Mouse (Mus musculus) kidney, adult 18-20 months (tissue): ENCODE measurements around the gene Fbf1.

Source experiments
- DNase-seq: peaks from one replicate; pipeline ENCODE4 v3.0.0; 2021

The Fbf1 gene

DNA sequence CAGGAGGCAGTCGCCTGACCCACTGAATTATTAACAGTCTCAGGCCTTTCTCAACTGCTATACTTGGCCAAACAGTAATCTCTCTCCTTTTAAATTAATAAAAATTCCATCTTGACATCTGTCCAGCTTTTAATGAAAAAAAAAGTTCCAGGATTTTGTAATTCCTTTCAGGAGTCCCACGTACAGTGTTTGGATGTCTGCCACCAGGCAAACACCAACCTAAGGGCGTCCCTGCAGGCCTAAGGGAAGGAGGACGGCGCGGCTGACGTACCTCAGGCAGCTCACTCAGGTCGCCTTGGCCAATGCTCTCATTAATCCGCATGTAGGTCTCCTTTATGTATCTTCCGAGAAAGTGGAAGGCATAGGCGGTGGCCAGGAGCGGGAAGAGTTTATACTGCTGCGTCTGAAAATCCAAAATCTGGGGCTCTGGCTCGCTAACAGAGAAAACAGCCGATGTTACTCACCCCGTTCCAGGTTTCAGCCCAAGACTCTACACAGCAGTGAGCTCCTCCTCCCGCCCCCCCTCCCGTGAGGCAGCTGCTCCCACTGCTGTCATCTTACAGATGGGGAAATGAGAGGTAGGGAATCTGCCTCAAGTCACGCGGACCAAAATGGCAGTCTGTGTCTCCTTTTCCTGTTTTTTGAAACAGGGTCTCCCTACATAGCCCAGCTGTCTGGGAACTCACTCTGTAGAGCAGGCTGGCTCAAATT, 10.6 kb upstream of the Fbf1 start:
- no peak for DNase-seq

- DNase-seq, result no peak
These were observed 8.0 kb upstream of the Fbf1 start for GRCm38 (mm10) chr11:116176010-116176409.

GRCm38 (mm10) chr11:116174775-116175448, 6.9 kb upstream of the Fbf1 start:
- peak; percentile 70 for DNase-seq

GRCm38 (mm10) chr11:116171959-116172358, 4.0 kb upstream of the Fbf1 start:
- peak; percentile 42 for DNase-seq

DNA sequence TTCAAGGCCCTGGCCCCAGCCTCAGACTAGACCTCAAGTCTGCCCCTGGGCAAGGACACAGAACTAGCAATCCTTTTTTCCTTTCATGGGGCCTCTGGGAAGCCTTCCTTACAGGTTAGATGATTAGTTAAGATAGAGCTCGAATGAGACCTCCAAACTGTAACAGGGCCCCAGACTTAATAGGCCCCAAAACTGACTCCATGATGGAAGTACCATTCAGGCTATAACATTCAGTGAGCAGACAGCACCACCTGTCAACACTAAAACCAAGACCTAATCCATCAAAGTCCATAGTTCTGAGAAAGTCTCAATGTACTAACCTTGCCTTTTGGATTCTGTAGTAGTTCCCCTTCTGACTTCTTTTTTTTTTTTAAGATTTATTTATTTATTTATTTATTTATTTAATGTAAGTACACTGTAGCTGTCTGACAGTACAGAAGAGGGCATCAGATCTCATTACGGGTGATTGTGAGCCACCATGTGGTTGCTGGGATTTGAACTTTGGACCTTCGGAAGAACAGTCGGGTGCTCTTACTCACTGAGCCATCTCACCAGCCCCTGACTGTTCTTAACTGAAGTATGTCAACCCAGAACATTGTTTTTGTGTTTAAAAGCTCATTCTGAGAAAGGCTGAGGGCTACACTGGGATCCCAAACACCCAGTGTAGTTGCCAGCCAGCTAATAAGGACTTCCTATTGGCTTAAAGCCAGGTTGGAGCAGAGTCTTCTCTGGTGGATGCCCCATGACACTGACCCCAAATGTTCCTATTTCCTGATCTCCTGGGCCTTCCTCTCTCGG, 2.2 kb upstream of the Fbf1 start:
- DNase-seq, result peak; percentile 48

DNA sequence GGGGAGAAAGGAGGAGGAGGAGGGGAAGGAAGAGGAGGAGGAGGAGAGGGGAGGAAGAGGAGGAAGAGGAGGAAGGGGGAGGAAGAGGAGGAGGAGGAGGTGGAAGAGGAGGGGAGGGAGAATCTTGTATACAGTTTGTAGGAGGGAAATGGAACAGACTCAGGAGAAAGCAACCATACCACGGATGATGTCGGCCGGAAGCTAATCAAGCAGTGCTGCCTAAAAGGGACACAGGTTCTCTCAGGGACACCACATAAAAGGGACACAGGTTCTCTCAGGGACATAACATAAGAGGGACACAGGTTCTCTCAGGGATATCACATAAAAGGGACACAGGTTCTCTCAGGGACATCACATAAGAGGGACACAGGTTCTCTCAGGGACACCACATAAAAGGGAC, 1.2 kb upstream of the Fbf1 start:
- no peak for DNase-seq

GRCm38 (mm10) chr11:116167232-116167631, 734 bp downstream of the Fbf1 start:
- no peak for DNase-seq

DNA sequence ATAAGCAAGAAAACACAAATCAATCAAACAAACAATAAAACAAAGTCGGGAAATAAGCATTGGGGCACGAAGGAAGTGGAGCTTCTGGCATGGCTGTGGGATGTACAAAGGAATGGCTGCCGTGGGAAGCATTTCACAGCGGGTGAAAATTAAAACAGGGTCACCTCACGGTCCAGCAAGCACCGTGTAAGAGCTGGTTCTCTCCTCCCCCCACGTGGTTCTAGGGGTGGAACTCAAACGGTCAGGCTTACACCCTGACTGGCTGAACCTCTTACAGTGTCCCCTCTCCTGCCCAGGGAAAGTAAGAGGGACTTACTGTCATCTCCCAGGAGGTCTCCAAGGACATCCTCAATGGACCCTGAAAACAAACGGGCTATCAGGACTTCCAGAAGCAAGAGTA, 5.0 kb downstream of the Fbf1 start:
- peak; percentile 43 for DNase-seq

DNA sequence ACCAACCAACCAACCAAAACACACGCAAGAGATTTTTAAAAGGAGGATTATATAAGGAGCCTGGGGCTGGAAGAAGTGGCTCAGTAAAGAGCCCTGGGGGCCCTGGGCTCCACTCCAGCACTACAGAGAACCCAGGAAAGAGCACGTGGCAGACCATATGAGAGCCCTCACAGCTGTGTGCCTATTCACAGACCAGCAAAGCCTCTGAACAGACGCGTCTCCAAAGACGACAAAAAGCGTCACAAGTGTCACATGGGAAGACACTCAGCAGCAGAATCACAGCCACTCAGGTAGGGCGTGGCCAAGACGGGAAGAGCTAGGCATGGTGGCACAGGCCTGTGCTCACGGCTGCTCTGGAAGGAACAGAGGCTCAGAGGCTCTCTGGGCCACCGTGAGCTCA, 5.8 kb downstream of the Fbf1 start:
- DNase-seq, result no peak

GRCm38 (mm10) chr11:116161312-116161711, 6.7 kb downstream of the Fbf1 start:
- DNase-seq, result no peak

GRCm38 (mm10) chr11:116150960-116151359, 17.0 kb downstream of the Fbf1 start:
- DNase-seq, result no peak

DNA sequence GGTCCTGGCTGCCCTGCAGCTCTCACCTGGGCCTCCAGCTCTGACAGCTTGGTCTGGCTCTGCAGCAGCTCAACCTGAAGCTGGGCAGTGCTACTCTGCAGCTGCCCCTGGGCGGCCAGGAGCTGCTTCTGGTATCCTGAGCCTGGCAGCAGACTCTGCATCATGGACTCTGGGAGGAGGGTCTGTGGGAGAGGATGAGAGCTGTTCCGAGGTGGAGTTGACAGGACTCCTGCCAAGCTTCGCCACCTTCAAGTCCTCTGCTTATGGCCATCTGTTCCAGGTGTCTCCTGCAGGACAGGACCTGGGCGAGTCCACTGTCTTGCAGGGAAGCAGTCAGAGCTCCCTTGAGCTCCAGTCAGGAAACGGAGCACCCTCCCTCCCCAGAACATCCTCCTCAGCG, 18.6 kb downstream of the Fbf1 start:
- no peak for DNase-seq

- DNase-seq, result no peak
These were observed 19.2 kb downstream of the Fbf1 start for GRCm38 (mm10) chr11:116148761-116149221.

DNA sequence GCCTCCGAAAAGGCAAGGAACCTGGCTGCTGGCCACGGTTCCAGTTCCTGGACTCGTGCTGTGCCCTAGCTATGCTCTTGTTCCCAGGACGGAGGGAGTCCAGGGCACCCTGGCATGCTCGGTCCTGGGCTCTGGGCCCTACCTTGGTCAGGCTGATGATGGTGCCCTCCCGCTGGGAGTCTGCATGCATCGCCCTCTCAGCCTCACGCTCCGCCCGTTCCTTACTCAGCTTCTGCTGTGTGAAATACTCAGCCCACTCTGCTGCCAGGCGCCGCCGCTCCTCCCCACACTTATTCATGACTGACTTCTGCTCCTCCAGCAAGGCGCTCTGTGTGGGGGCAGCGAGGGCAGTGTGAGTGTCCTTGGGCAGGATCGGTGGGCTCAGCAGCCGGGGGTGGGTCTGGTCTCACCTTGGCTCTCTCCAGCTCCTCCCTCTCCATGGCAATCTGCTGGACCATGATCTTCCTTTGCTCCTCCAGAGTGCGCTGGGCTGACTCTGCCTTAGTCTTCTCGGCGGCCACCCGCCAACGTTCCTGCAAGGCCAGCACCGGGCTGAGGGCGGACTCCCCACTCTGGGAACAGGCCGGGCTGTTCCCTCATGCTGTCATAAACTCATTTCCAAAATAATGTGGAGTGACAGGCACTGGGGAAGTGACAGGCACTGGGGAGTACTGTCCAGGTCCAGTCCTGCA, 21.5 kb downstream of the Fbf1 start:
- DNase-seq, result peak; percentile 75

GRCm38 (mm10) chr11:116145481-116146293, 22.3 kb downstream of the Fbf1 start:
- peak; percentile 40 for DNase-seq

DNA sequence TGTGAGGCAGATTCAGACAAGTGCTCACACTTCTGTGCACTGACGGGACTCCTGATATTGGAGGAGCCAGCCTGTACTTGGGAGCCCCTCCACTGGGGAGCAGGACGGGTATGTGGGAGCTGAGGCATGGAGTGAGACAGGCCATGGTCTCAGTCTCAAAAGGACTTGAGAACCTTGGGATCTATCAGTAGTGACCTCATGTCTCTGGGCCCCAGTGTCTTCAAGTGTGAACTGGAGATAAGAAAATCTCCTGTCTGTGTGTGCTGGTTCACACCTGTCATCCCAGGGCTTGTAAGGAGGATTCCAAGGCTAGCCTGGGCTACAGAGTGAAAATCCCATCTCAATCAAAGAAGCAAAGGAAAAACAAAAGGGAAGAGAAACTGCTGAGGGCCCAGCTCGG, 24.5 kb downstream of the Fbf1 start:
- no peak for DNase-seq

DNA sequence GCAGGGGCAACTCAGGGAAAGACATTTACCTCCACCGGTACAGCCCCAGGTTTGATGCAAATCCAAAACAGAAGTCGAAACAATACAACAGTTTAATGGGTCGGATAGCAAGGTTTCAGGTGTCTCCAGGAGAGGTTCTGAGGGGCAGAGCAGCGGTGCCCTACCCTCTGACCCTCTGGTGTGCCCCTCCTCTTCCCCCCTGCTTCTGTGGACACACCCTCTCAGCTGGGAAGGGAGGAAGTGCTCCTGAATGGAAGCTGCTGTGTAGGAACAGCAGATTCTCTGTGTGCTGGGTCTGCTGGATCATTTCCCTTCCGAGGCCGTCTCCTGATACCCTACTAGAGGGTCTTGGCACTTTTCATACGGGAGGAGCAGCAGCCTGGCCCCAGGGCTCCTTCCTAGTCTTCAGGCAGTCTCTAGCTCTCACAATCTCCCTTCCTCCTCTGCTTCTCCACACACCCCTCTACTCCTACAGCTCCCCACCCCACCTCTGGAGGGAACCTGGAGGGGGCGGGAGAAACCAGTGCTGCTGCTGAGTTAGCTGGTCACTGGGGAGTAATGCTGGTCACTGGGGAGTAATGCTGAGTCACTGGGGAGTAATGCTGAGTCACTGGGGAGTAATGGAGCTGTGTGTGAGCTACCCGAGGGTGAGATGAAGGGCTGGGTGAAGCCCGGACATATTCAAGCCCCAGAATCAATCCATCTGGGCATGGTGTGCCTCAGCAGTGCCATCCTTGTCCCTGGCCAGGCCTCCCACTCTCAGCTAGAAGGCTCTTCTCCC, 25.6 kb downstream of the Fbf1 start:
- DNase-seq, result no peak

- DNase-seq, result peak; percentile 90
These were observed 29.4 kb downstream of the Fbf1 start, which contains the start of gene Mrpl38 for GRCm38 (mm10) chr11:116138468-116139138. TSS of gene Mrpl38 (minus strand) at chr11:116138868.

DNA sequence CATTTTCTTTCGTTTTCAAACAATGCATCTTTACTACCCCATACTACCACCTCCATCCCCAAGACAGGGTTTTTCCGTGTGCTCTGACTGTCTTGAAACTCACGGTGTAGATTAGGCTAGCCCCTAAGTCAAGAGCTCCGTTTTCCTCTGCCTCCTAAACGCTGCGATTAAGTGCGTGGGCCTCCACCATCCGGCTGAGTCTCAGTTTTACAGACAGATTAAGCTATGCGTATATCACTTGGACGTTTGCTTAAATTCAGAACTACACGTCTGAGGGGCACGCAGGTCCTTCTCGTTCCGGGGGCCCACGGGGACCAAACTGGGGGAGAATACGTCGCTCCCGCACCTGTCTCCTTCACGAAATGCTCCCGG, 29.9 kb downstream of the Fbf1 start:
- no peak for DNase-seq

GRCm38 (mm10) chr11:116134171-116134570, 33.8 kb downstream of the Fbf1 start:
- DNase-seq, result no peak

DNA sequence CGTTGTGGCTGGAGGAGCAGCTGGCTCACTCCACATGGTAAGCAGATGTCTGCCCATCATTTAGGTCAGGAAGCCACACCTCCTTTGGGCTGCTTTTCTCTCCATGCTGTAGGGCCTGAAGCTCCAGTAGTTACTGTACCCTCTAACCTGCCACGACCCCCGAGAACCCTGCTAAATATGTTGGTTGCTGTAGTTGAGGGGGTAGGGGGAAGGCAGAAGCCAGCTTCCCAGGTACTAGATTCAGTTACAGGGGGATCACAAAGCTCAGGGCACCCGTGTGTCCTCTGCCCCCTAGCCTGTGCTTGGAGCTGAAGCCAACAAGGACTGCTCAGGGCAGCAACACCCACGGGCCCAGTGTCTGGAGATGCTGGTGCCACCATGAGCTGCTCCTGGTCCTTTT, 34.5 kb downstream of the Fbf1 start:
- no peak for DNase-seq
